Mouse (Mus musculus): Measurements from ENCODE around the gene Dbp. TPM values are rescaled to one million over a fixed set of nuclear protein-coding genes. Genes with fewer than 3 reads are reported as not detected.

The Dbp gene
- polyA plus RNA-seq, 1 experiment from 2014 or later, result 5.3 TPM

- H3K27me3 ChIP-seq (replicated peaks), result peaks cover 36% of the 10 kb centered on the region
- H3K27ac ChIP-seq (ENCODE audit: poor library complexity, severe bottlenecking), result no peak overlapping the region
- H3K4me3 ChIP-seq, result no peak overlapping the region
- 79% methylated on average over 7 of the region's 7 CpGs for WGBS
- no peak overlapping the region for H3K4me2 ChIP-seq
- H3K4me1 ChIP-seq (replicated peaks), result peaks cover 20% of the 10 kb centered on the region
- H3K9me3 ChIP-seq (replicated peaks), result no peaks in the 10 kb centered on the region
- H3K9ac ChIP-seq, result no peak overlapping the region
- no peaks in the 10 kb centered on the region for H3K36me3 ChIP-seq
- ATAC-seq (ENCODE audit: insufficient number of reproducible peaks, low FRiP score), result no peak
Observed at GRCm38 (mm10) chr7:45697894-45698293, 7.0 kb upstream of the Dbp start.

DNA sequence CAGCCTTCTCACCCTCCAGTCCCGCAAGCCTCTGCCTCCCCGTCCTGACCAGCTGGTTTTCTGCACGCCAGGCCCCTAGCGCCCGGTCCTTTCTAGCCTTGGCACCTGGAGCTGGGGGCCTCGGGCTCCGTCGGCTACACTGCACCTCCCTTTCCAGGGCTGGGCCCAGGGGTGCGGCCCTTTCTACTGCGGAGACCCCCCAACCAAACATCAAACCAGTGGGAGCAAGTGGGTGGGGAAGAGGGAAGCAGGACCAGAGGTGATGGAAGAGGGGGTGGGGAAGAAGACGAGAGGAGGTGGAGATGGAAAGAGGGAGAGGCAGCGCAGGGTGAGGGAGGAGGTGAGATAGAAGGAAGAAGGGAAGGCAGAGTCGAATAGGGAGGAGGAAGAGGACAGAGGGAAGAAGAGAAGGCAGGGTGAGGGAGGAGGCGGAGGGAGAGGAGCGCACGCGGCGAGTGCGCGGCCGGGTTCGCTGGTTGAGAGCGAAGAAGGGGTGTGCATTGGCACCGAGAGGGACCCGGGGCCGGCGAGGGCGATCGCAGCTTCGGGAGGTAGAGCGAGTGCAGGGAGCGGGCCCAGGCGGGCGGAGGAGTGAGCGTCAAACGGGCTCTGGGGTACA is 5.3 kb upstream of the Dbp start, which contains the start of gene Car11:
Gene Car11 (plus strand): TSS at position 321 of the 619 bp plus-strand sequence.
- ATAC-seq (ENCODE audit: insufficient number of reproducible peaks, low FRiP score), result no peak
- 2% methylated on average over 36 of the region's 36 CpGs for WGBS

GRCm38 (mm10) chr7:45700301-45701015 is 4.4 kb upstream of the Dbp start:
- ATAC-seq (ENCODE audit: insufficient number of reproducible peaks, low FRiP score), result no peak
- WGBS, result 1% methylated on average over 20 of the region's 20 CpGs
- Histone ChIP-seq H3K27me3 (replicated peaks) (peaks cover 36% of the 10 kb centered on the region), H3K9ac (peak overlapping the region; percentile 64), H3K9me3 (replicated peaks) (no peaks in the 10 kb centered on the region), H3K4me2 (peak overlapping the region; percentile 79), H3K27ac (ENCODE audit: poor library complexity, severe bottlenecking) (no peak overlapping the region), H3K4me1 (replicated peaks) (peaks cover 35% of the 10 kb centered on the region), H3K4me3 (peak overlapping the region; percentile 48), H3K36me3 (no peaks in the 10 kb centered on the region)

More for the DNA sequence above, 5.3 kb upstream of the Dbp start, which contains the start of gene Car11:
- Histone ChIP-seq H3K4me3 (peak within 1 kb of the TSS; percentile 48), H3K9ac (peak within 1 kb of the TSS; percentile 64), H3K4me2 (peak within 1 kb of the TSS; percentile 79), H3K36me3 (no peaks in the 10 kb centered on the region), H3K27ac (ENCODE audit: poor library complexity, severe bottlenecking) (no peak within 1 kb of the TSS), H3K9me3 (replicated peaks) (no peaks in the 10 kb centered on the region), H3K27me3 (replicated peaks) (peaks cover 36% of the 10 kb centered on the region), H3K4me1 (replicated peaks) (peaks cover 32% of the 10 kb centered on the region)

- peak overlapping the region; percentile 68 for H3K9ac ChIP-seq
- H3K4me3 ChIP-seq, result peak overlapping the region; percentile 48
- H3K27me3 ChIP-seq (replicated peaks), result peaks cover 36% of the 10 kb centered on the region
- no peaks in the 10 kb centered on the region for H3K9me3 ChIP-seq (replicated peaks)
- 35% methylated on average over 11 of the region's 11 CpGs for WGBS
- H3K4me2 ChIP-seq, result peak overlapping the region; percentile 79
- ATAC-seq (ENCODE audit: insufficient number of reproducible peaks, low FRiP score), result no peak
- H3K4me1 ChIP-seq (replicated peaks), result peaks cover 41% of the 10 kb centered on the region
- no peaks in the 10 kb centered on the region for H3K36me3 ChIP-seq
- 0 out of 2 replicates have a peak overlapping the region, but pooled peaks have one; percentile 64 for H3K27ac ChIP-seq (ENCODE audit: poor library complexity, severe bottlenecking)
Observed at GRCm38 (mm10) chr7:45701072-45701471, 3.8 kb upstream of the Dbp start.

DNA sequence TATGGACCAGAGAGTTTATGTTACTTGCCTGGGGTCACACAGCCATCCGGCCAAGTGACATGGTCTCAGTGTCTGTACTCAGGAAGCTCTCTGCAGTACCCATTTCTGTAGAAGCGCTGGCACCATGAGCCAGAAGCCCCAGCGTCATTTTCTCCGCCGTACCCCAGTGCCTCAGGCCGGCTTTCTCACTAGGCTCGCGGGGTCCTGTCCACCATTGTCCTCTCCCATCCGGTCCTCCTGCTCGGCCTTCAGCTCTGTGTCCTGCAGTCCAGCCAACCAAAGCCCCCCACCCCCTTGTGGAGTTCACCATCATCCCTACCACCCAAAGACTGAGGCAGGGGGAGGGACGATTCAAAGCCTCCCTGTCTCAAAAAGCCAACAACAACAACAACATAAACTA is 3.3 kb upstream of the Dbp start:
- Histone ChIP-seq H3K4me2 (peak overlapping the region; percentile 79), H3K27ac (ENCODE audit: poor library complexity, severe bottlenecking) (no peak overlapping the region)

DNA sequence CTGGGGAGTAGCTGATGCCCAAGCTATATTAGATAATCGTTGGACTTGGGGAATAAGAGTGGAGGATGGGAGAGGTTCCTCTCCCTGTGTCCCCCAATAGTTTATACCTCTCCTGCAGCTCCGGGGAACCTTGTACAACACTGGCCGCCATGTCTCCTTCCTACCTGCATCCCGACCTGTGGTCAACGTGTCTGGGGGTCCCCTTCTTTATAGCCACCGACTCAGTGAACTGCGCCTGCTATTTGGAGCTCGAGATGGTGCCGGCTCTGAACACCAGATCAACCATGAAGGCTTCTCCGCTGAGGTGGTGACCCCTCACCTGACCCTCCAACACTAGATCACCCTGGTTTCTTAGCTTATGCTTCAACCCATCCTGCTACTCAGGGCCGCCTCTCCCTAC is 2.6 kb upstream of the Dbp start:
- no peaks in the 10 kb centered on the region for H3K9me3 ChIP-seq (replicated peaks)
- no peak overlapping the region for H3K9ac ChIP-seq
- no peaks in the 10 kb centered on the region for H3K36me3 ChIP-seq
- no peak overlapping the region for H3K4me2 ChIP-seq
- H3K4me1 ChIP-seq (replicated peaks), result peaks cover 49% of the 10 kb centered on the region
- 81% methylated on average over 11 of the region's 11 CpGs for WGBS
- H3K27ac ChIP-seq (ENCODE audit: poor library complexity, severe bottlenecking), result no peak overlapping the region
- no peak overlapping the region for H3K4me3 ChIP-seq
- H3K27me3 ChIP-seq (replicated peaks), result peaks cover 36% of the 10 kb centered on the region
- no peak for ATAC-seq (ENCODE audit: insufficient number of reproducible peaks, low FRiP score)

More for the DNA sequence above, 3.3 kb upstream of the Dbp start:
- no peak overlapping the region for H3K4me3 ChIP-seq
- H3K27me3 ChIP-seq (replicated peaks), result peaks cover 36% of the 10 kb centered on the region
- peak overlapping the region; percentile 68; the same call in 1 of the 2 replicates for H3K9ac ChIP-seq
- H3K4me1 ChIP-seq (replicated peaks), result peaks cover 45% of the 10 kb centered on the region
- no peaks in the 10 kb centered on the region for H3K9me3 ChIP-seq (replicated peaks)
- 84% methylated on average over 11 of the region's 11 CpGs for WGBS
- no peak for ATAC-seq (ENCODE audit: insufficient number of reproducible peaks, low FRiP score)
- no peaks in the 10 kb centered on the region for H3K36me3 ChIP-seq

DNA sequence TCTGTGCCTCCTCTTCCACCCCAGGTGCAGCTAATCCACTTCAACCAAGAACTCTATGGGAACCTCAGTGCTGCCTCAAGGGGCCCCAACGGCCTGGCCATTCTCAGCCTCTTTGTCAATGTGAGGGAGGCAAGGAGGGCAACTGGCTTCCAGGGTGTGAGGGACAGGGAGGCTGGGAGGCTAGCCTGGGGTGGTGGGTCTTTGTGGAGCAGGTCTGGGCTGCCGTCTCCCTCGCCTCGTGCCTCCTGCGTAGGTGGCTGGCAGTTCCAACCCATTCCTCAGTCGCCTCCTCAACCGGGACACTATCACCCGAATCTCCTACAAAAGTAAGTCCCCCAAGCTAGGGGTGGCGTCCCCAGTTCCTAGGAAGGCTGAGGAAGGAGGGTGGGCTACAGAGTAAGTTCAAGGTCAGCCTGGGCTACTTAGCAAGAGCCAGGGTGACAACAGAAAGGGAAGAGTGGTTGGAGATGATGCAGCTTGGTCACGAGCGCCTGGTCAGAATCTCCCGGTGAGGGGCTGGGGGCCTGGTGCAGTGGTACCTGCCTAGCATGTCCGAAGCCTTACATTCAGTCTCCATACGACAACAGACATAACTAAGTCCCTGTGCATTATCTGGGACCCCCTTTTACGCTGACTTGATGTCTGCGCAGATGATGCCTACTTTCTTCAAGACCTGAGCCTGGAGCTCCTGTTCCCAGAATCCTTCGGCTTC is 1.9 kb upstream of the Dbp start:
- Histone ChIP-seq H3K4me2 (peak overlapping the region; percentile 95; the same call in 1 of the 2 replicates), H3K27ac (ENCODE audit: poor library complexity, severe bottlenecking) (no peak overlapping the region), H3K4me3 (no peak overlapping the region), H3K4me1 (replicated peaks) (peaks cover 55% of the 10 kb centered on the region), H3K36me3 (no peaks in the 10 kb centered on the region), H3K27me3 (replicated peaks) (peaks cover 34% of the 10 kb centered on the region), H3K9me3 (replicated peaks) (no peaks in the 10 kb centered on the region), H3K9ac (no peak overlapping the region)
- no peak for ATAC-seq (ENCODE audit: insufficient number of reproducible peaks, low FRiP score)
- 85% methylated on average over 17 of the region's 17 CpGs for WGBS

- H3K9me3 ChIP-seq (replicated peaks), result no peaks in the 10 kb centered on the region
- ATAC-seq (ENCODE audit: insufficient number of reproducible peaks, low FRiP score), result no peak
- WGBS, result 35% methylated on average over 12 of the region's 12 CpGs
- H3K4me3 ChIP-seq, result peak overlapping the region; percentile 69
- H3K4me2 ChIP-seq, result peak overlapping the region; percentile 95
- H3K36me3 ChIP-seq, result no peaks in the 10 kb centered on the region
- peaks cover 61% of the 10 kb centered on the region for H3K4me1 ChIP-seq (replicated peaks)
- peak overlapping the region; percentile 73 for H3K27ac ChIP-seq (ENCODE audit: poor library complexity, severe bottlenecking)
- peaks cover 28% of the 10 kb centered on the region for H3K27me3 ChIP-seq (replicated peaks)
- H3K9ac ChIP-seq, result peak overlapping the region; percentile 66; the same call in 1 of the 2 replicates
Observed at GRCm38 (mm10) chr7:45703521-45704033, 1.3 kb upstream of the Dbp start.

- Histone ChIP-seq H3K36me3 (no peaks in the 10 kb centered on the region), H3K4me3 (peak overlapping the region; percentile 69), H3K27ac (ENCODE audit: poor library complexity, severe bottlenecking) (peak overlapping the region; percentile 73), H3K4me1 (replicated peaks) (peaks cover 66% of the 10 kb centered on the region), H3K9ac (peak overlapping the region; percentile 66), H3K27me3 (replicated peaks) (peaks cover 22% of the 10 kb centered on the region), H3K4me2 (peak overlapping the region; percentile 95), H3K9me3 (replicated peaks) (no peaks in the 10 kb centered on the region)
- ATAC-seq (ENCODE audit: insufficient number of reproducible peaks, low FRiP score), result peak; percentile 28; the same call in 1 of the 2 replicates
- under 1% methylated on average over 13 of the region's 13 CpGs for WGBS
Observed at GRCm38 (mm10) chr7:45704046-45704559, 785 bp upstream of the Dbp start.

DNA sequence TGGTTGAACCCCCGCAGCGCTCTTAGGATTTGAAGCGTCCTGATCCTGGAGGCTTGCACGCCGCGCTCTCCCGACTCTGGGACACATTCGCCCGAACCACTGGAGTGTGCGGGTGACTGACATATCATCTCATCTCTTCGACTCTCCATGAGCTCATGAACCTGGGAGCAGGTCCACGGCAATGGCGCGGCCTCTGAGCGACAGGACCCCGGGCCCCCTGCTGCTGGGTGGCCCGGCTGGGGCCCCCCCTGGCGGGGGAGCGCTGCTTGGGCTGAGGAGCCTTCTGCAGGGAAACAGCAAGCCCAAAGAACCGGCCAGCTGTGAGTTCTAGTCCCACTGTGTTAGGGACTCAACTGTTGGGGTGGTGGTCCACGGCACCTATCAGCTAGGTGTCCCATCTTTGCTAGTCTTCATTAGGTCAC is 566 bp downstream of the Dbp start:
- Histone ChIP-seq H3K9me3 (replicated peaks) (no peaks in the 10 kb centered on the region), H3K9ac (peak overlapping the region; percentile 91), H3K4me1 (replicated peaks) (peaks cover 58% of the 10 kb centered on the region), H3K27ac (ENCODE audit: poor library complexity, severe bottlenecking) (peak overlapping the region; percentile 87), H3K4me3 (peak overlapping the region; percentile 69), H3K36me3 (peaks cover 10% of the 10 kb centered on the region), H3K27me3 (replicated peaks) (peaks cover 9% of the 10 kb centered on the region), H3K4me2 (peak overlapping the region; percentile 95)
- no peak for ATAC-seq (ENCODE audit: insufficient number of reproducible peaks, low FRiP score)
- WGBS, result under 1% methylated on average over 21 of the region's 21 CpGs
